Mouse (Mus musculus) liver, adult (tissue): ENCODE results near the gene Avpr1b.

Experiments
- GATA4 ChIP-seq: IDR thresholded peaks from 2 replicates; pipeline ENCODE4 v1.6.1; 2014; ENCODE audit warnings: mild to moderate bottlenecking, low read length; ENCODE audit not compliant: insufficient replicate concordance

The Avpr1b gene

GRCm38 (mm10) chr1:131642251-131642650, 43.2 kb downstream of the Avpr1b start:
- no peak for TF ChIP-seq GATA4

DNA sequence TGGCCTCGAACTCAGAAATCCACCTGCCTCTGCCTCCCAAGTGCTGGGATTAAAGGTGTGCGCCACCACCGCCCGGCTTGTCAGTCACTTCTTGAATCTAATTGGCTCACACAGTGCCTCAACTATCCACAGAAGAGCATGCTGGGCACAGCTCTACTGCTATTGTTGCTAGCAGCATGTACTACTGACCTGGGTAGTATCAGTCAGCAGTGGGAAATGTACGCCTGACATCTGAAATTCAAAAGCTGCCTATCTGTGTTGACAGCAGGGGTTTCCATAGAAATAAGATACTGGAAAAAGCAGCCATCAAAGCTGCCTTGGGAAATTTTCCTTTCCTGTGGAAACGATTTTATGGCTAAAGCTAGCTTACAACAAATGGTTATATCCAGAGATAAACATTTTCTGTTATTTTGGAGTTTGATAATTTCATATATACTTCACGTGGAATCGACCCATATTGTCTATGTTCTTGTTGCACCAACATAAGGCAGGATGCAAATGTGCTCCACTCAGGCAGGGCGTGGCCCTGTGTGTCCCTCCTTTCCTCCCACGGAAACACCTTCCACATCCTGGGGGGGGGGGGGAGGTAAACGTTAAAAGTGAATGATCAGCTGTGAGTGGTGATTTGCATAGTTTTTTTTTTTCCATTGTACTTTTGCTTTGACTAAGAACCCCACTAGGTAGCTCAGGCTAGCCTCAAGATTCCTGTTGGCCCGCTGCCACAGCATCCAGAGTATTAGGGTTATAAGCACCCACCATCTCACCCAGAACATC, 53.8 kb downstream of the Avpr1b start:
- no peak for TF ChIP-seq GATA4

- no peak for TF ChIP-seq GATA4
These were observed 56.6 kb downstream of the Avpr1b start for GRCm38 (mm10) chr1:131655601-131656000.

DNA sequence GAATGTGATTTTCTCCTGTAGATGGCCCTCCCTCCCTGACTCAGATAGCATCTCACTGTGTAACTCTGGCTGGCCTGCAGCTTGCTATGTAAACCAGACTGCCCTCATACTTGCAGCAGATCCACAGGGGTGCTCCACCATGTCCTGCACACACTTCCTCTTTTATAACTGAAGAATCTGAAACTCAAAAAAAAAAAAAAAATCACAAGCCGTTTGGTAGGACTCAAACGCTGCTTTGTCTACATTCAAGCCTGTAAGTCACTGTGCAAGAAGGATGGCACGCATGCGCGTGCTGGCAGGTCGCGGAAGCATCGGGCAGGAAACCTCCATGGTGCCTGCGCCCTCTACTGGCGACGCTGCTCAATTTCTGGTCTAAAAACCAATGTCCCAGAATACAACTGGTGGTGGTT, 58.9 kb downstream of the Avpr1b start:
- TF ChIP-seq GATA4: no peak

- no peak for TF ChIP-seq GATA4
These were observed 60.6 kb downstream of the Avpr1b start for GRCm38 (mm10) chr1:131659512-131660085.

GRCm38 (mm10) chr1:131660266-131660665, 61.2 kb downstream of the Avpr1b start:
- TF ChIP-seq GATA4: no peak

DNA sequence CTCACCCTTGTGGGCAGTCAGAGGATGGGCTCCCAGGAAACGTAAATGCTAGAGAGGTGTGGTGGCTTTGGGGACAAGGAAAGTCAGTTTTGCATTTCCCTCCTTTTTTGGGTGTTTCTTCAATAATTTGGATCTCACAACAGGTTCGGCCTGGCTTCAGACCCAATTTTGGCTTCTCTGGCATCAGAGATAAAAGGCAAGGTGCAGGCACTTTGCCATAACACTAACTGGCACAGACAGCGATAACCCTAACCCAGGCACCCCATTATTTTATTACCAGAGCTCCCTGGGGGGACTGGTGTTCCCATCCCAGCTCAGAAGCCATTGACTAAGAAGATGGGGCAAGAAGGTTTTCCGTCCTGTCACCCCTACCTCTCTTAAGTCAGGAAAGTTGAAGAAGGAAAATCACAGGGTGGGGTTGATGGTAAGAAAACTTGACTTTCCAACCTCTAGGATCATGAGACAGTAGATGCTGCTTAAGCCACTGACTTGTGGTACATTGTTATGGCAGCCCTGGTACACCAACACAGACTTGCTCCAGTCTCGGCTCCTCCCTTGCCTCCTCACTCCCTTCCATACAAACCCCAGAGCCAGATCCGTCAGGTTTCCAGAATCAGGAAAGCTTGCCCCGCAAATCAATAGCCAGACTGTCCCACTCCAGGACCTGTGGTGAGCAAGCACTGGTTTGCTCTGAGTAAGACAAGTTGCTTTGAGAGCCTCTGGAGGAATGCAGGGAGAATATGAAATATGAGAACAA, 61.9 kb downstream of the Avpr1b start:
- TF ChIP-seq GATA4: no peak
